Mouse (Mus musculus) lung, postnatal 0 days (tissue): ENCODE measurements around the gene Ankrd6.

ENCODE experiments used
- CTCF ChIP-seq: IDR thresholded peaks from 2 replicates; pipeline ENCODE4 v1.5.1; 2016; ENCODE audit warnings: antibody characterized with exemption, mild to moderate bottlenecking
- EP300 ChIP-seq: IDR thresholded peaks from 2 replicates; pipeline ENCODE4 v1.6.1; 2016; ENCODE audit warnings: antibody characterized with exemption, mild to moderate bottlenecking, control low read depth

- no peak for TF ChIP-seq EP300
- no peak for TF ChIP-seq CTCF
These were observed 27.8 kb downstream of the Ankrd6 start for GRCm38 (mm10) chr4:32922871-32923270.
